Mouse (Mus musculus): ENCODE data around the gene Wdtc1. TPM values are rescaled to one million over a fixed set of nuclear protein-coding genes. Genes with fewer than 3 reads are reported as not detected.

Gene Wdtc1
- polyA plus RNA-seq, 1 experiment from 2014 or later: 17.2 TPM

GRCm38 (mm10) chr4:133374011-133374410 is 20.7 kb upstream of the Wdtc1 start:
- Histone ChIP-seq H3K4me1 (peaks cover 68% of the 10 kb centered on the region), H3K4me2 (replicated peaks) (no peak overlapping the region), H3K27me3 (no peaks in the 10 kb centered on the region), H3K9me3 (replicated peaks) (no peaks in the 10 kb centered on the region), H3K36me3 (peaks cover 5% of the 10 kb centered on the region; the same call in 1 of the 2 replicates), H3K9ac (no peak overlapping the region), H3K27ac (replicated peaks) (no peak overlapping the region), H3K4me3 (replicated peaks) (no peak overlapping the region)
- 77% methylated on average over 4 of the region's 4 CpGs for WGBS
- ATAC-seq (ENCODE audit: insufficient number of reproducible peaks, low FRiP score, low TSS enrichment, low read depth): no peak

DNA sequence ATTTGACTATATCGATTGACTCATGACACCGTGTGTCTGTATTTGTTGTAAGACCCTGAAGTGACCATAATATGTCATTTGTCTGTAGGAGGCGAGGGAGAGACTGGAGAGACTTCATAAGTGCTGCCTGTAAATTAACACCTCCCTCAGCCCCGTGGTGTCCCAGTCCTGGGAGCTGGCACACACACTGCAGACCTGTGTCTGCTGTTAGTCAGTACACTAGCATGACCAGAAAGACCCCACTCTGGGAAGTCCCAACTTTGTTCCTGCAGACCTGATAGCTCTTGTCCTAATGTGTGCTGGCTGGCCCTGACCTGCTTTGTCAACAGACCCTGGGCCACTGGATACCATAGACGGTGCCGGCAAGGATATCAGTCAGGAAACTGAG is 19.0 kb upstream of the Wdtc1 start:
- Histone ChIP-seq H3K4me3 (replicated peaks) (peak overlapping the region; percentile 76), H3K27me3 (no peaks in the 10 kb centered on the region), H3K9me3 (replicated peaks) (no peaks in the 10 kb centered on the region), H3K4me2 (replicated peaks) (peak overlapping the region; percentile 71), H3K36me3 (peaks cover 5% of the 10 kb centered on the region; the same call in 1 of the 2 replicates), H3K27ac (replicated peaks) (no peak overlapping the region), H3K4me1 (peaks cover 55% of the 10 kb centered on the region), H3K9ac (no peak overlapping the region)
- ATAC-seq (ENCODE audit: insufficient number of reproducible peaks, low FRiP score, low TSS enrichment, low read depth): no peak
- 68% methylated on average over 6 of the region's 6 CpGs for WGBS

DNA sequence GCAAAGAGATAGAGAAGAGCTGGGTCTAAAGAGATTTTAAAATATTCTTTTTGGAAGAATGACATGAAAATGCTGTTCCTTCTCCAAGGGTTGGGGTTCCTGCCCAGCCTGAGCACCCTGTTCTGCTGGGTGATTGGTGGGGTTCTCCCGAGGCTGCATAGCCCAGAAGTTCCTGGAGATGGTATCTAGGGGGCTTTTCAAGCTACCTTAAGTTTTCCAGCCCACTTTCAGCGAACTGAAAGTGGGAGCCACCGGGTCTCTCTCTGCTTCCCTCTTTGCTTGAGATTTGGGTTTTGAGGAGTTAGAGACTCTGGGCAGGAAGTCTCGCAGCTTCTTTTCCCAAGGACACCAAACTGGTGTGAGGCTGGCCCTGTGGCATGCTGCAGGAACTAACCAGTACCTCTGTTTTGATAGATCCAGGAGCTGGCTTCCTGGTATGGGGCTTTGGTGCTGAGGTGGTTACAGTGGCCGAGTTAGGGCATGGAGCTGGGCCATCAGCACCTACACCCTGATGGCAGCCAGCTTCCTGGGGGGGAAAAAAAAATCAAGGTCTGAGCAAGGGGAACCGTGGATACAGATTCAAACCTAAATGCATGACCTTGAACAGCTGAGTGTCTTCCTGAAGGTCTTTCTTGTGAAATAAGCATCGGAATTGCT is 18.5 kb upstream of the Wdtc1 start:
- Histone ChIP-seq H3K9me3 (replicated peaks) (no peaks in the 10 kb centered on the region), H3K4me3 (replicated peaks) (peak overlapping the region; percentile 76), H3K9ac (peak overlapping the region; percentile 37; the same call in 1 of the 2 replicates), H3K36me3 (peaks cover 5% of the 10 kb centered on the region; the same call in 1 of the 2 replicates), H3K27ac (replicated peaks) (no peak overlapping the region), H3K4me2 (replicated peaks) (peak overlapping the region; percentile 71), H3K4me1 (peaks cover 54% of the 10 kb centered on the region), H3K27me3 (no peaks in the 10 kb centered on the region)
- 61% methylated on average over 7 of the region's 7 CpGs for WGBS
- no peak for ATAC-seq (ENCODE audit: insufficient number of reproducible peaks, low FRiP score, low TSS enrichment, low read depth)

- 60% methylated on average over 22 of the region's 22 CpGs for WGBS
- ATAC-seq (ENCODE audit: insufficient number of reproducible peaks, low FRiP score, low TSS enrichment, low read depth): no peak
- Histone ChIP-seq H3K27ac (replicated peaks) (peak overlapping the region; percentile 86), H3K27me3 (no peaks in the 10 kb centered on the region), H3K4me3 (replicated peaks) (peak overlapping the region; percentile 76), H3K4me2 (replicated peaks) (peak overlapping the region; percentile 71), H3K4me1 (peaks cover 46% of the 10 kb centered on the region), H3K9ac (peak overlapping the region; percentile 95), H3K9me3 (replicated peaks) (no peaks in the 10 kb centered on the region), H3K36me3 (peaks cover 5% of the 10 kb centered on the region; the same call in 1 of the 2 replicates)
These were observed 17.3 kb upstream of the Wdtc1 start for GRCm38 (mm10) chr4:133370298-133371274.

DNA sequence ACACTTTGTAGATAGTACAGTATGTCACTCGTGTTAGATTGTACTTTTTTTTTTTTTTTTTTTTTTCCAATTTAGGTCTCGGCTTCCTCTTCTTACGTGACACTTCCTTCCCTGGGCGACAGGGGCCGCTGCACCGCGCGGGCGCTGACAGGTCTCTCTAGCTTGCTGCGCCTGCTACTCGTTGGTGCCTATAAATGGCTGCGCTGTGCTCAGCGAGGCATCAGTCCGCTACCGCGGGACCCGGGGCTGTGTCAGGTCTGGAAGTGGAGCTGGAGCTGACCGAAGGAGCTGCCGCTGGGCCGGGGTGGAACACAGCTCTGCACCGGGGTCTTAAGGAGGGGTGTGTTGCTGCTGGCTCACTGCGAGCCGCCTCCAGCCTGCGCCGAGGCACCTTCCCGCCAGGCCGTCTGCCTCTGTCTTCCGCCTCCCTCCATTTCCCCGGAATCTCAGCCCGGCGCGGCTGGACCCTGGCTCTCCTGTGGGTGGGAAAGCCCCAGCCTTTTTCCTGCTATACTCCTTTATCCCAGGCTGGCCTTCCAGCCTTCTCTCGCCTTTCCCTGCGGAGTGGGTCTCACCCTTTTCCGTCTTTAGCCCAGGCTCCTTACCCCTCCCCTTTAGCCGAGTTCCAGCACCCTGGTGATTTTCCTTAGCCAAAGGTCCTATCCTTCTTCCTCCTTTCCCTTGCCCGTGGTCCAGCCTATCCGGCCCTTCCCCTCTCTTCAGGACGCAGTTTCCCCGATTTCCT is 16.4 kb upstream of the Wdtc1 start, which contains the start of gene Slc9a1:
Gene Slc9a1, plus strand, starts transcription at position 154 of the 745 bp plus-strand sequence.
- peak within 1 kb of the TSS; percentile 95 for H3K9ac ChIP-seq
- H3K9me3 ChIP-seq (replicated peaks): no peaks in the 10 kb centered on the region
- peak within 1 kb of the TSS; percentile 76 for H3K4me3 ChIP-seq (replicated peaks)
- H3K36me3 ChIP-seq: peaks cover 1% of the 10 kb centered on the region; the same call in 1 of the 2 replicates
- peak; percentile 94 for ATAC-seq (ENCODE audit: insufficient number of reproducible peaks, low FRiP score, low TSS enrichment, low read depth)
- H3K4me1 ChIP-seq: peaks cover 45% of the 10 kb centered on the region
- peak within 1 kb of the TSS; percentile 86 for H3K27ac ChIP-seq (replicated peaks)
- peak within 1 kb of the TSS; percentile 71 for H3K4me2 ChIP-seq (replicated peaks)
- no peaks in the 10 kb centered on the region for H3K27me3 ChIP-seq
- WGBS: under 1% methylated on average over 40 of the region's 40 CpGs

- H3K27me3 ChIP-seq: no peaks in the 10 kb centered on the region
- no peak overlapping the region for H3K27ac ChIP-seq (replicated peaks)
- H3K4me2 ChIP-seq (replicated peaks): no peak overlapping the region
- no peaks in the 10 kb centered on the region for H3K9me3 ChIP-seq (replicated peaks)
- no peak overlapping the region for H3K4me3 ChIP-seq (replicated peaks)
- ATAC-seq (ENCODE audit: insufficient number of reproducible peaks, low FRiP score, low TSS enrichment, low read depth): no peak
- no peak overlapping the region for H3K9ac ChIP-seq
- H3K4me1 ChIP-seq: no peaks in the 10 kb centered on the region
- 94% methylated on average over 6 of the region's 6 CpGs for WGBS
- no peaks in the 10 kb centered on the region for H3K36me3 ChIP-seq
These were observed 1.4 kb upstream of the Wdtc1 start for GRCm38 (mm10) chr4:133354641-133355040.

DNA sequence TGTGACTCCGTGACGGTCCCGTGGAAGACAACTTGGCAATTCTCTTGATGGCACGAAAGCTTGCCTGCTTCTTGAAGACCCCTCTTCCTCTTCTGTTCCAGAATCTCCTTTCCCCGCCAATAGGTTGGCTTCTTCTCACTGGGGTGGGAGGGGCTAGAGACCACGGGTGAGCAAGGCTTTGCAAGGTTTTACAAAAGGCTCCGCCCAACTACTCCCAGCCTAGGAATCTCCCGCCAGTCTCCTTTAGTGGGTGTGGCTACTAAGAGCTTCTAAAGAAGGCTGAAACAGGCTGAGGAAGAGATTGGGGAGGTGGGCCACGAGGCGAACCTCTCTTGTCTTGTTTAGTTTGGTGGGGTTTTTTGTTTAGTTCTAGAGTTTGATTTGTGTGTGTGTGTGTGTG is 484 bp downstream of the Wdtc1 start:
- Histone ChIP-seq H3K36me3 (no peaks in the 10 kb centered on the region), H3K9ac (no peak overlapping the region), H3K4me3 (replicated peaks) (no peak overlapping the region), H3K27ac (replicated peaks) (no peak overlapping the region), H3K27me3 (no peaks in the 10 kb centered on the region), H3K4me2 (replicated peaks) (no peak overlapping the region), H3K9me3 (replicated peaks) (no peaks in the 10 kb centered on the region), H3K4me1 (no peaks in the 10 kb centered on the region)
- WGBS: 73% methylated on average over 10 of the region's 10 CpGs
- no peak for ATAC-seq (ENCODE audit: insufficient number of reproducible peaks, low FRiP score, low TSS enrichment, low read depth)

- no peak for ATAC-seq (ENCODE audit: insufficient number of reproducible peaks, low FRiP score, low TSS enrichment, low read depth)
- 64% methylated on average over 5 of the region's 5 CpGs for WGBS
- Histone ChIP-seq H3K4me1 (no peaks in the 10 kb centered on the region), H3K9ac (no peak overlapping the region), H3K4me2 (replicated peaks) (no peak overlapping the region), H3K36me3 (no peaks in the 10 kb centered on the region), H3K4me3 (replicated peaks) (no peak overlapping the region), H3K9me3 (replicated peaks) (no peaks in the 10 kb centered on the region), H3K27me3 (no peaks in the 10 kb centered on the region), H3K27ac (replicated peaks) (no peak overlapping the region)
These were observed 5.1 kb downstream of the Wdtc1 start for GRCm38 (mm10) chr4:133348051-133348775.

DNA sequence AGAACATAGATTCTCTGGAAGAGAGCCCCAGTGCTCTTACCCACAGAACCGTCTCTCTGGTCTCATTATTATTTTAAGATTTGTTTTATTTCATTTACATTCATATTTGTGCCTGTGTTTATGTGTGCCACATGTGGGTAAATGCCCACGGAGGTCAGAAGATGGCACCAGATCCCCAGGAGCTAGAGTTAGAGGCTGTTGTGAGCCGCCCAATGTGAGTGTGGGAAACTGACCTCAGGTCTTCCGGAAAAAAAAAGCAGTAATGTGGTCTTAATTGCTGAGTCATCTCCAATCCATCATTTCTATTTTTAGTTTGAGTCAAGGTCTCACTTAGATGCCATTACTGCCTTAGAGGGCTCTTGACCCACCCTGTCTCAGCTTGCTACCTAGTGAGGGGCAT is 5.7 kb downstream of the Wdtc1 start:
- Histone ChIP-seq H3K36me3 (no peaks in the 10 kb centered on the region), H3K27ac (replicated peaks) (no peak overlapping the region), H3K9ac (no peak overlapping the region), H3K27me3 (no peaks in the 10 kb centered on the region), H3K4me1 (no peaks in the 10 kb centered on the region), H3K4me2 (replicated peaks) (no peak overlapping the region), H3K9me3 (replicated peaks) (no peaks in the 10 kb centered on the region), H3K4me3 (replicated peaks) (no peak overlapping the region)
- ATAC-seq (ENCODE audit: insufficient number of reproducible peaks, low FRiP score, low TSS enrichment, low read depth): no peak
- 58% methylated on average over 4 of the region's 4 CpGs for WGBS

DNA sequence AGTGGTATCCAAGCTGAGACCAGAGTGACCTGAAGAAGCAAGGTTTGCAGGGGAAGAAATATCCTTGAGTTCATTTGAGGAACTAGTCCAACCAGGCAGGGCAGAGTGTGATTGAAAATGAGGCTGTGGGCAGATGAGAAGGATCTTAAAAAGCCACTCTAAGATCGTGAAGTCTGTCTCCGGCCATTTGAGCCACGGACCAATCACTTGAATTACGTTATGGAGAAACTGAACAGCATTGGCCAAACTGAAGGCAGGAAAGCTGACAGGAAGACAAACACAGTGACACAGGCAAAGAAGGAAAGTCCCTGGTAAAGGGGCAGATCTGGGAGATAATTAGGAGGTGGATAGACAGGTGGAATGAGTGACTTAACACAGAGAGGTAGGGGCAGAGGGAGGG is 6.7 kb downstream of the Wdtc1 start:
- Histone ChIP-seq H3K4me1 (no peaks in the 10 kb centered on the region), H3K4me3 (replicated peaks) (no peak overlapping the region), H3K36me3 (no peaks in the 10 kb centered on the region), H3K27me3 (no peaks in the 10 kb centered on the region), H3K9me3 (replicated peaks) (no peaks in the 10 kb centered on the region), H3K4me2 (replicated peaks) (no peak overlapping the region), H3K27ac (replicated peaks) (no peak overlapping the region), H3K9ac (no peak overlapping the region)
- no peak for ATAC-seq (ENCODE audit: insufficient number of reproducible peaks, low FRiP score, low TSS enrichment, low read depth)
- 67% methylated on average over 4 of the region's 4 CpGs for WGBS
